Mouse (Mus musculus) kidney, adult 8-10 months (tissue): ENCODE data around the gene Ezh1.

Experiments used
- DNase-seq, 2 experiments: peaks; one replicate each; pipeline ENCODE4 v3.0.0; 2022

The Ezh1 gene

GRCm38 (mm10) chr11:101245855-101246701, 19.8 kb upstream of the Ezh1 start, which contains the start of gene Ramp2:
Gene Ramp2 (plus strand): TSS chr11:101246028.
- no peak for DNase-seq

GRCm38 (mm10) chr11:101245071-101245470, 18.8 kb upstream of the Ezh1 start:
- no peak for DNase-seq

GRCm38 (mm10) chr11:101238071-101238647, 11.9 kb upstream of the Ezh1 start:
- DNase-seq, result no peak

GRCm38 (mm10) chr11:101236782-101237181, 10.5 kb upstream of the Ezh1 start:
- DNase-seq, result no peak

- no peak for DNase-seq
Measured at GRCm38 (mm10) chr11:101235429-101235828, 9.2 kb upstream of the Ezh1 start.

GRCm38 (mm10) chr11:101234124-101234523, 7.9 kb upstream of the Ezh1 start:
- DNase-seq, result no peak

- no peak for DNase-seq
Measured at GRCm38 (mm10) chr11:101233240-101233639, 7.0 kb upstream of the Ezh1 start.

GRCm38 (mm10) chr11:101232010-101232839, 6.0 kb upstream of the Ezh1 start:
- DNase-seq, result peak in 1 of 2 experiments; percentile 34

- DNase-seq, result peak; percentile 70 to 79
Measured at GRCm38 (mm10) chr11:101230991-101231871, 5.0 kb upstream of the Ezh1 start.

- peak in 1 of 2 experiments; percentile 30 for DNase-seq
Measured at GRCm38 (mm10) chr11:101230526-101230925, 4.3 kb upstream of the Ezh1 start.

GRCm38 (mm10) chr11:101230061-101230511, 3.8 kb upstream of the Ezh1 start:
- no peak for DNase-seq

- DNase-seq, result no peak
Measured at GRCm38 (mm10) chr11:101229361-101229900, 3.2 kb upstream of the Ezh1 start.

GRCm38 (mm10) chr11:101225331-101226064, 765 bp downstream of the Ezh1 start:
- DNase-seq, result no peak

GRCm38 (mm10) chr11:101224337-101224736, 1.9 kb downstream of the Ezh1 start:
- DNase-seq, result no peak

- no peak for DNase-seq
Measured at GRCm38 (mm10) chr11:101221306-101221986, 4.8 kb downstream of the Ezh1 start.

GRCm38 (mm10) chr11:101220853-101221252, 5.4 kb downstream of the Ezh1 start:
- no peak for DNase-seq

GRCm38 (mm10) chr11:101218436-101219055, 7.7 kb downstream of the Ezh1 start:
- DNase-seq, result peak; percentile 37 to 73

GRCm38 (mm10) chr11:101216936-101217335, 9.3 kb downstream of the Ezh1 start:
- peak; percentile 14 to 54 for DNase-seq

- peak in 1 of 2 experiments; percentile 65 for DNase-seq
Measured at GRCm38 (mm10) chr11:101211970-101212369, 14.3 kb downstream of the Ezh1 start.

GRCm38 (mm10) chr11:101200986-101201385, 25.3 kb downstream of the Ezh1 start:
- DNase-seq, result peak in 1 of 2 experiments; percentile 25
